Mouse (Mus musculus): ENCODE data around the gene Clip2. TPM values are rescaled to one million over a fixed set of nuclear protein-coding genes. Genes with fewer than 3 reads are reported as not detected.

Clip2 gene
- polyA plus RNA-seq (2014; fragmentation: Nextera tagmentation; extraction: Ambion mirVana): 4.7 and 4.8 TPM in 2 replicates

DNA sequence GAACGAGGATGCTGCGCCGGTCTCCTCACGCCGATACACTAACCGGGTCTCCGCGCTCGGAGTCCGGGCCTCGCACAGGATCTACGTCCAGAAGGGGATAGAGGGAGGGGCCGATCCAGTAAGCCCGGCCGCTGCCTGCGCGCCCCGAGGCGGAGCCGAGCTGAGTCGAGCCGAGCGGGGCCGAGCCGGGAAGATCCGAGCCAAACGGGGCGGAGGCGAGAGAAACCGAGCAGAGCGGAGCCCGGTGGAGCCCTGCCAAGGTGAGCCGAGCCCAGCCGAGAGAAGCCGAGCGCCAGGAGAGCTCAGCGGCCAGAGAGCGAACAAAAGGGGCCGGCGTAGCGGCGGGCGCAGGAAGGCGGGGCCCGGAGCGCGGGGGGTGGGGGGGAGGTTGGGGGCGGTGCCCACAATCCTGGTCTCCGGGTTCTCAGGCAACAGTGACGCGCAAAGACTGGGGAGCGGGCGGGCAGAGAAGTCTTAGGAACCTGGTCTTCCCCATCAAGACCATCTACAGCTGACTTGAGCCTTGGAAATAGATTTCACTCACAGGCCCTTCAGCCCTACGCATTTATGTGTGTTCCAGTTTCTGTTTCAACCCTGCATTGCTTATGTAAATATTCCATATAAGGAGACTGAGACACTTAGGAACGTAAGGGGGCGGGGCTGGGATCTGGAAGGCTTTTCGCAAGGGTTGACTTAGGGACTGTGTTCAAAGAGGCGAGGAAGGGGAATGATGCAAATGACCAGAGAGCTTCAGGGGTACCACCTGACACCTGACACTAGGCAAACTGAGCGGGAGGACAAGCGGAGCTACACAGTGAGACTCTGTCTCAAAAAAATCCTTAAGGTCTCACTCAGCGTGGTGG, at the start of gene Clip2:
Gene Clip2, minus strand, starts transcription at position 325 of the 863 bp plus-strand sequence.
- Histone ChIP-seq H3K9ac (ENCODE audit: low read length) (peak within 1 kb of the TSS; percentile 86), H3K9me3 (ENCODE audit: control insufficient read depth, low read length) (no peaks in the 10 kb centered on the region), H3K27me3 (replicated peaks; ENCODE audit: control insufficient read depth, insufficient read depth, low read length) (no peaks in the 10 kb centered on the region), H3K27ac (ENCODE audit: low read depth) (peak within 1 kb of the TSS; percentile 93), H3K4me3 (ENCODE audit: low read depth, low read length) (peak within 1 kb of the TSS; percentile 80), H3K4me2 (ENCODE audit: low read length) (peak within 1 kb of the TSS; percentile 92), H3K36me3 (ENCODE audit: control insufficient read depth, insufficient read depth, low read length) (no peaks in the 10 kb centered on the region), H3K4me1 (replicated peaks; ENCODE audit: control insufficient read depth, insufficient read depth, low read length) (peaks cover 34% of the 10 kb centered on the region)
- WGBS: 1% methylated on average over 54 of the region's 61 CpGs
- DNase-seq (ENCODE audit: low spot score) (peak; percentile 98), ATAC-seq (replicated peaks; ENCODE audit: low FRiP score, low TSS enrichment, low read depth) (peak; percentile 83)

- Histone ChIP-seq H3K4me1 (replicated peaks; ENCODE audit: control insufficient read depth, insufficient read depth, low read length) (no peaks in the 10 kb centered on the region), H3K4me2 (ENCODE audit: low read length) (no peak overlapping the region), H3K27ac (ENCODE audit: low read depth) (no peak overlapping the region), H3K9me3 (ENCODE audit: control insufficient read depth, low read length) (no peaks in the 10 kb centered on the region), H3K27me3 (replicated peaks; ENCODE audit: control insufficient read depth, insufficient read depth, low read length) (no peaks in the 10 kb centered on the region), H3K36me3 (ENCODE audit: control insufficient read depth, insufficient read depth, low read length) (peaks cover 64% of the 10 kb centered on the region), H3K4me3 (ENCODE audit: low read depth, low read length) (no peak overlapping the region), H3K9ac (ENCODE audit: low read length) (no peak overlapping the region)
- ATAC-seq (replicated peaks; ENCODE audit: low FRiP score, low TSS enrichment, low read depth) (no peak), DNase-seq (ENCODE audit: low spot score) (no peak)
- 90% methylated on average over 10 of the region's 10 CpGs for WGBS
Measured at GRCm38 (mm10) chr5:134597711-134598110, 45.5 kb upstream of the Clip2 start.

DNA sequence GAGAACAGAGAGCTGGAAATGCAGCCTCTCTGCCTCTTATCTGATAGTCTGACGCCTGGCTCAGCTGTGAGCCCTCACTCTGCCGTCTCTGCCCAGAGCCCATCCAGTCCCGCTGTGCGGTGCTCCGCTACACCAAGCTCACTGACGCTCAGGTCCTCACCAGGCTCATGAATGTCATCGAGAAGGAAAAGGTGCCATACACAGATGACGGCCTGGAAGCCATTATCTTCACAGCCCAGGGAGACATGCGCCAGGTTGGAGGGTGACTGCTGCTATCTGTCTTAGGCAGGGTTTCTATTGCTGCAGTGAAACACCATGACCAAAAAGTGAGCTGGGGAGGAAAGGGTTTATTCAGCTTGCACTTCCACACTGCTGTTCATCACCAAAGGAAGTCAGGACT, 40.9 kb upstream of the Clip2 start:
- WGBS: 90% methylated on average over 9 of the region's 9 CpGs
- H3K4me1 ChIP-seq (replicated peaks; ENCODE audit: control insufficient read depth, insufficient read depth, low read length): no peaks in the 10 kb centered on the region
- H3K27me3 ChIP-seq (replicated peaks; ENCODE audit: control insufficient read depth, insufficient read depth, low read length): no peaks in the 10 kb centered on the region
- H3K4me3 ChIP-seq (ENCODE audit: low read depth, low read length): no peak overlapping the region
- ATAC-seq (replicated peaks; ENCODE audit: low FRiP score, low TSS enrichment, low read depth) (no peak), DNase-seq (ENCODE audit: low spot score) (no peak)
- H3K36me3 ChIP-seq (ENCODE audit: control insufficient read depth, insufficient read depth, low read length): peaks cover 86% of the 10 kb centered on the region
- no peak overlapping the region for H3K4me2 ChIP-seq (ENCODE audit: low read length)
- H3K9ac ChIP-seq (ENCODE audit: low read length): no peak overlapping the region
- H3K27ac ChIP-seq (ENCODE audit: low read depth): no peak overlapping the region
- H3K9me3 ChIP-seq (ENCODE audit: control insufficient read depth, low read length): no peaks in the 10 kb centered on the region

GRCm38 (mm10) chr5:134592026-134592581, 39.9 kb upstream of the Clip2 start:
- Histone ChIP-seq H3K4me1 (replicated peaks; ENCODE audit: control insufficient read depth, insufficient read depth, low read length) (no peaks in the 10 kb centered on the region), H3K4me2 (ENCODE audit: low read length) (no peak overlapping the region), H3K9ac (ENCODE audit: low read length) (no peak overlapping the region), H3K4me3 (ENCODE audit: low read depth, low read length) (no peak overlapping the region), H3K27ac (ENCODE audit: low read depth) (no peak overlapping the region), H3K27me3 (replicated peaks; ENCODE audit: control insufficient read depth, insufficient read depth, low read length) (no peaks in the 10 kb centered on the region), H3K36me3 (ENCODE audit: control insufficient read depth, insufficient read depth, low read length) (peaks cover 79% of the 10 kb centered on the region), H3K9me3 (ENCODE audit: control insufficient read depth, low read length) (no peaks in the 10 kb centered on the region)
- 93% methylated on average over 11 of the region's 11 CpGs for WGBS
- no peak for ATAC-seq (replicated peaks; ENCODE audit: low FRiP score, low TSS enrichment, low read depth)
- DNase-seq (ENCODE audit: low spot score): no peak

DNA sequence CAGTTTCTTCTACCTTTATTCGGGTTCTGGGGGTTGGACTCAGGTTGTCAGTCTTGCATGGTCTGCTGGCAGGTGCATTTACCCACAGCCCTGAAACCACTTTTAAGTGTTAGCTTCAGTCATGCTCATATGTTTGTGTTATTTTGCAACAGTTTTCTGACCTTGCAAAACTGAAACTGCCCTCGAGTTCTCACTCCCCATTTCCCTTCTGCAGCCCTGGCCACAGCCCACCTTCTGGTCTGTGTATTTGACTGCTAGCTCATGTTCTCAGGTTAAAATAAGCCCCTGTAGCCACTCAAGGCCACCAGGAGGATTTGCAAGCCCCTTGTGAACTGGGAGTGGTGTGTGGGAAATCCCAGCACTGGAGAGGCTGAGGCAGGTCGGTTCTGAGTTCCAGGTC, 37.7 kb upstream of the Clip2 start:
- Histone ChIP-seq H3K27ac (ENCODE audit: low read depth) (no peak overlapping the region), H3K27me3 (replicated peaks; ENCODE audit: control insufficient read depth, insufficient read depth, low read length) (no peaks in the 10 kb centered on the region), H3K9me3 (ENCODE audit: control insufficient read depth, low read length) (no peaks in the 10 kb centered on the region), H3K36me3 (ENCODE audit: control insufficient read depth, insufficient read depth, low read length) (peaks cover 64% of the 10 kb centered on the region), H3K4me3 (ENCODE audit: low read depth, low read length) (no peak overlapping the region), H3K9ac (ENCODE audit: low read length) (no peak overlapping the region), H3K4me2 (ENCODE audit: low read length) (no peak overlapping the region), H3K4me1 (replicated peaks; ENCODE audit: control insufficient read depth, insufficient read depth, low read length) (no peaks in the 10 kb centered on the region)
- 86% methylated on average over 3 of the region's 3 CpGs for WGBS
- no peak for ATAC-seq (replicated peaks; ENCODE audit: low FRiP score, low TSS enrichment, low read depth)
- DNase-seq (ENCODE audit: low spot score): no peak

DNA sequence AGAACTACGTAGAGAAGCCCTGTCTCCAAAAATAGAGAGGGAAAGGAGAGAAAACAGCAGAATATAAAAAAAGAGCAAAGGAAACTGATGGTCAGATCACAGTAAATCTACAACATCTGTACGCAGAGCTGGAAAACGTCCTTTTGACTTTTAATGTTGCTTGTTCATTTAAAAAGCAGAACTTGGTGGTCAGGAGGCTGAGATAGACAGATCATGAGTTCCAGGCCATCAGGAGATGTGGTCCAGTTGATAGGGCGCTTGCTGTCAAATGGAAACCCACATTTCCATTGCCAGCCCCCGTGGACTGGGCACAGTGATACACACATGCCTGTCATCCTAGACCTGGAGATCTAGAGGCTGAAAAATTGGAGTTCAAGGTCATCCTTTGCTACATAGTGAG, 32.6 kb upstream of the Clip2 start:
- no peak overlapping the region for H3K27ac ChIP-seq (ENCODE audit: low read depth)
- no peak overlapping the region for H3K9ac ChIP-seq (ENCODE audit: low read length)
- no peak for DNase-seq (ENCODE audit: low spot score)
- H3K36me3 ChIP-seq (ENCODE audit: control insufficient read depth, insufficient read depth, low read length): peaks cover 17% of the 10 kb centered on the region
- no peaks in the 10 kb centered on the region for H3K9me3 ChIP-seq (ENCODE audit: control insufficient read depth, low read length)
- 89% methylated on average over 5 of the region's 5 CpGs for WGBS
- no peak overlapping the region for H3K4me3 ChIP-seq (ENCODE audit: low read depth, low read length)
- ATAC-seq (replicated peaks; ENCODE audit: low FRiP score, low TSS enrichment, low read depth): no peak
- H3K4me2 ChIP-seq (ENCODE audit: low read length): no peak overlapping the region
- H3K4me1 ChIP-seq (replicated peaks; ENCODE audit: control insufficient read depth, insufficient read depth, low read length): peaks cover 11% of the 10 kb centered on the region
- H3K27me3 ChIP-seq (replicated peaks; ENCODE audit: control insufficient read depth, insufficient read depth, low read length): no peaks in the 10 kb centered on the region

GRCm38 (mm10) chr5:134583884-134584213, 31.6 kb upstream of the Clip2 start:
- Histone ChIP-seq H3K4me3 (ENCODE audit: low read depth, low read length) (no peak overlapping the region), H3K36me3 (ENCODE audit: control insufficient read depth, insufficient read depth, low read length) (peaks cover 13% of the 10 kb centered on the region), H3K9ac (ENCODE audit: low read length) (0 out of 2 replicates have a peak overlapping the region, but pooled peaks have one; percentile 70), H3K27ac (ENCODE audit: low read depth) (no peak overlapping the region), H3K4me2 (ENCODE audit: low read length) (peak overlapping the region; percentile 96), H3K4me1 (replicated peaks; ENCODE audit: control insufficient read depth, insufficient read depth, low read length) (peaks cover 11% of the 10 kb centered on the region), H3K27me3 (replicated peaks; ENCODE audit: control insufficient read depth, insufficient read depth, low read length) (no peaks in the 10 kb centered on the region), H3K9me3 (ENCODE audit: control insufficient read depth, low read length) (no peaks in the 10 kb centered on the region)
- ATAC-seq (replicated peaks; ENCODE audit: low FRiP score, low TSS enrichment, low read depth): no peak
- 77% methylated on average over 3 of the region's 3 CpGs for WGBS
- DNase-seq (ENCODE audit: low spot score): no peak

DNA sequence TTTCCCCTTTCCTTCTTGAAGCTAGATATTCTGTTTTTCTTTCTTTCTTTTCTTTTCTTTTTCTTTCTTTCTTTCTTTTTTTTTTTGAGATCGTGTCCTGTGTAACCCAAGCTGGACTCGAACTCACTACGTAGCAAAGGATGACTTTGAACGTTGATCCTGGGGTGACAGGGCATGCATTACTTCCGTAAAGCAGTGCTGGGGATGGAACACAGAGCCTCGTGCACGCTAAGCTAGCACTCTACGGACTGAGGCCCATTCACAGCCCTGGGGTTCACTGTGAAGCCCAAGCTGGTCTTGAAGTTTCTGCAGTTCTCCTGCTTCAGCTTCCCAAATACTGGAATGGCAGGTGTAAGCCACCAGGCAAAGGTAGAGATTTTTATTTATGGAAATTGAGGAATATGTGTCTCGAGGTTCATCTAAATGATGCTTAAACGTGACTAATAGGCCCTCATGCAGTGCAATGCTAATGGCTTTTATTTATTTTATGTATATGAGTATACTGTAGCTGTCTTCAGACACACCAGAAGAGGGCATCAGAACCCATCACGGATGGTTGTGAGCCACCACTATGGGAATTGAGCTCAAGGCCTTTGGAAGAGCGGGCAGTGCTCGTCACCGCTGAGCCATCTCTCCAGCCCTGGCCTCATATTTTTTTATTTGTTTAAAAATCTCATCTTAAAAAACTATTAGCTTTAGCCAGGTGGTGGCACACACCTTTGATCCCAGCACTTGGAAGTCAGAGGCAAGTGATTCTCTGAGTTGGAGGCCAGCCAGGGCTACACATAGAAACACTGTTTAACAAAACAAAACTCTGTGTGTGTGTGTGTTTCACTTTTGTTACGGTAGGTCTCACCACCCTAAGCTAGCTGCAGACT, 31.0 kb upstream of the Clip2 start:
- no peak overlapping the region for H3K27ac ChIP-seq (ENCODE audit: low read depth)
- ATAC-seq (replicated peaks; ENCODE audit: low FRiP score, low TSS enrichment, low read depth): no peak
- DNase-seq (ENCODE audit: low spot score): no peak

More for the DNA sequence above, 31.0 kb upstream of the Clip2 start:
- peaks cover 9% of the 10 kb centered on the region for H3K36me3 ChIP-seq (ENCODE audit: control insufficient read depth, insufficient read depth, low read length)
- peak overlapping the region; percentile 70 for H3K9ac ChIP-seq (ENCODE audit: low read length)
- WGBS: 27% methylated on average over 15 of the region's 15 CpGs
- peak overlapping the region; percentile 96 for H3K4me2 ChIP-seq (ENCODE audit: low read length)
- H3K4me3 ChIP-seq (ENCODE audit: low read depth, low read length): peak overlapping the region; percentile 92
- peaks cover 11% of the 10 kb centered on the region for H3K4me1 ChIP-seq (replicated peaks; ENCODE audit: control insufficient read depth, insufficient read depth, low read length)
- no peaks in the 10 kb centered on the region for H3K9me3 ChIP-seq (ENCODE audit: control insufficient read depth, low read length)
- H3K27me3 ChIP-seq (replicated peaks; ENCODE audit: control insufficient read depth, insufficient read depth, low read length): no peaks in the 10 kb centered on the region

Data from intestine, embryonic 14.5 days (tissue).